Mouse (Mus musculus) adipocyte (in vitro differentiated cells): ENCODE measurements around the gene Mctp1.

ENCODE experiments used
- DNase-seq: peaks from one replicate; pipeline ENCODE4 v3.0.0-alpha.2; 2016; ENCODE audit warnings: low spot score

Gene Mctp1

DNA sequence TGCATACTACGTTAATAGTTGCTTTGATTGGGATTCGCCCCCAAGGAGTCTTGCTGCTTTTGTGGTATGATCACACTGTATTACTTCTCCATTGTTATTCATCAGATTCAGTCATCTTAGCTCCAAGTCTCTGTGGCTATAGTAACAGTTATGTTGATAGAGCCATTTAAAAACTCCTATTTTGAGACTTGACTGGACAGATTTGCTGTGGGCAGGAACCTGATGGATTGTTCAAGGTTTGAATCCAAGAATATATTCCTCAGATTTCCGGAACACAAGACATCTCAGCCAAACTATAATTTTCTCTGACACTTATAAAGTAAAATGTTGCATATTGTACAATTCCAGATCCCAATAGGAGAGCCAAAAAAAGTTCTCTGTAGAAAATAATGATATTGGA lies 443.4 kb downstream of the Mctp1 start:
- no peak for DNase-seq

DNA sequence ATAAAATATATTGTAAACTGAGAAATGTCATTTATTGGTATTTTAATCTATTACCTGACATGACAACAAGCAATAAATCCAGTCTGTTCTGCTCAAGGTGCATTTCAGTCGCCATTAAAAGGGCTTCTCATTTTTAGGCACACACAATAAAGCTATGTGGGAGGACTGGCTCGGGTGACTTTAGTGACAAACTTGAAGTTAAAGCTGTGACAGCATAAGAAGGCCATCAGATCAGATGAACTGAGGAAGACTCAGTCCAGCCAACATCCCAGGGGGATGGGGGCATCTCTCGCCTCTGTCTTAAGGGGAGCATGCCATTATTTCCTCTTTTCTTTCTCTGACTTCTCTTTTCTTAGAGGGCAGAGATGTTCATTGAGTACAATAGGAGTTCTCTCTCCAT lies 453.7 kb downstream of the Mctp1 start:
- no peak for DNase-seq

DNA sequence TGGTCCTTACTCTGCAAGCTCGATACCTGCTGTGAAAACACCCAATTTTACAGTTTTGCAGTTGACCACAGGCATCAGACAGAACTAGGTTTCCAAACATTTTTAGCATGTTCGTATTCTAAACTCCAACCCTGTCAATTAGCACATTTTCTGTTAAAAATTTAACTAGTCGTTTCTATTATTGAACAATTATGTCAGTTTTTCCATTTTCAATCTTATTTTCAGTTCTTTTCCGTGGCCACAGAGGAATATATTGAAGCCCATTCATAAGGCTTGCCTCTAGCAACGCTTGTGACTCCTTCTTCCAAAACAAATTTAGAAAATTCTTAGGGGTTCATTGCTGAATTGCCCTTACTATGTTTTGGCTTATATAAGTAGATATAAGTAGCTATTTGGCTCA lies 456.4 kb downstream of the Mctp1 start:
- no peak for DNase-seq

DNA sequence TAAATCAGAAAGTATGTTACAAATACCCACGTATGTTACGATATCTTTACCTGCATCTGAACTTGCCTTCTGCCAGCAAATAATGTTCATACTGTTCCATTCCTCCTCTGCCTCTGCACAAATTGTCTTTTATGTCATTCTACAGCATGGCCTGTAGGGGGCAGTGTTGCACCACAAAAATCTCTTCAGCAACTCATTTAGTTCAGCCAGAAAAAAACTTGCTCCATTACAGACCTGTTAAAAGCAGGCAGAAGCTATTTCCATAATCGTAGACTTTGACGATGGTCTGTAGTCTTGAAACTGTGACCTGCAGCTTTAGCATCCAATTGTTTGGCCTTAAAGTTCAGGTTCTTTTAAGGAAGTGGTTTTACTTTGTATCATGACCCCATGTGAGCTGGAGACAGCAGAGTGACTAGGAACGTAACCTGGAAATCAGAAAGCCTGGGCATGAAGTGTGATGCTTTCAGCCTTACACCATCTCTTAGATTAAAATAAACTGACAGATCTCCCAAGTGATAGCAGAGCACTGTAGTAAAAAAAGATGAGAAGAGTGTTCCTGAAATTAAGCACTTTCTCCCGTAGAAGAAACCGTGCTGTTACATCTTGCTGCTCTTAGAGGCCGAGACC lies 460.4 kb downstream of the Mctp1 start:
- DNase-seq, result peak; percentile 74

DNA sequence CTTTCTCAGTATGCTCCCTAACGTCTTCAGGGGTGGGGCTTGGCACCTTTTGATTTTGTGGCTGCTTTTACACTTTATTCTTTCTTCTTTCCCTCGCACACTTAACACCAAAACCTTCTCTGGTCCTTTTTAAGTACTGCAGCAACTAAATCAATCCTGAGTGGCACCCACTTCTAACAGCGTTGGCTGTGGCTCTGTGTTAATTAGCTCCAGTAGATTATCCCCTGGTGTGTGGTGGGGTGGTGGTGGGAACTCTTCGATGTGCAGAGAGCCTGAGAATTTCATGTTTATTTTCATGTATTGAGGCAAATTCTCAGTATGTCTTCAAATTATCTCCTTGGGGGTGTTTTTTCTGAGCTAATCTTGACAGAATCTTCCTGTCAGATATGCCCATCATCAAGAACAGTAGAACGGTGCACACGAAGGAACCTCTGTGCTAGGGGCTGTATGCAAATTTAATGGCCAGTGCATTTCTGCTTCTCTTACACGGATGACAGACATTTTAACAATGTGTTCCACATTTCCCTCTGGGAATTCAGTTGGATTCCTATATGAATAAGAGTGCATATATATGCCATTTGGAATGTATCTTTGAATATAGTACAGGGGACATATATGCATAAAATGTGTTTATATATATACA lies 466.2 kb downstream of the Mctp1 start:
- DNase-seq, result no peak

DNA sequence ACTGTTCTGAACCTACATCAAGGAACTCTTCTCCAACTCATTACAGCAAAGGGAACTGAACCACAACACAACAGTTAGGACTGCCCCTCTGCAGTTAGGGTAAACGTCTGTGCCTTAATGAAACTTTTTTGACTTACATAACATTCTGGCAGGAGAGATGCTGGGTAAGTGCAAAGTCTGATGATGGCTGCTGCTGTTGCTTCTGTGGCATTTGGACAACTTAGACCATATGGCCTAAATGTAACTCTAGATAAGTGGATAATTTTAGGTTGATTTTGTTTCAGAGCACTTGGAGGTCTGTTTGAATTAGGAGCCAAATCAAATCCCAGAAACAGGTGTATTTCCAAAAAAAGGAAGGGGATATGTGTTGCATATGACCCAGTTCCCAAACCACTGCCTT lies 470.0 kb downstream of the Mctp1 start:
- no peak for DNase-seq

DNA sequence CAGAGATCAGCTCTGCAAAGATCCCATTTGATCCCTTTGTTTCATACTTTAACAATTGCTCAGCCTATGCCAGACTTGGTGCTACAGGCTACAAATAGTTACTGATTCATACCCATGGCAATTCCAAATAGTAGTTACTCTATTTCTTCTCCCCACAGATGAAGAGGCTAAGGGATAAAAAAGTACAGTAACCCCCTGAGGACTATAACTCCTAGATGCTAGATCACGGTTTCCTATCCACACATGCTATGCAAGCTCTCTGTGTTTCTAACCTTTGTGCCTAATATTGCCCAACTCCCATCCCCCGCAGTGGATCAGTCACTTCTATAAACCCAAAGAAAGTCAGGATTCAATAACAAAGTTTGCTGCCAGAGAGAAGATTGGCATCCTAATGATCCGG lies 470.7 kb downstream of the Mctp1 start:
- DNase-seq, result peak; percentile 7

DNA sequence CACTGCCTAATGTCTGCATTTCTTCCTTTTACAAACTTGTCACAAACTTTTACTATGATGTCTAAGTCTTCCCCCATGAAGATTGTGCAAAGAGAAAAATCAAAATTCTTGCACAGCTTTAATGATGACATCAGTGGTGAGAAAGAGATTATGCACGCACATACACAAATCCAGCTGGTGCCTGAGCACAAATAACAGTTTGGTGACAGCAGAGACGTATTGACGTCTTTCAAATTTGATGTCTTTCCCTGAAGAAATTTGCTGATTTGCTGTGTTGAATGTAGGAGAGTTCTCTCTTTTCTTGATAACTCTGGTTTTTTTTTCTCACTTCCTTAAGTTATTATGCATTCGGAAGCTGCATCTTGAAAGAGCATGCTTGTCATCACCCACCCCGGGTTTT lies 472.7 kb downstream of the Mctp1 start:
- no peak for DNase-seq

DNA sequence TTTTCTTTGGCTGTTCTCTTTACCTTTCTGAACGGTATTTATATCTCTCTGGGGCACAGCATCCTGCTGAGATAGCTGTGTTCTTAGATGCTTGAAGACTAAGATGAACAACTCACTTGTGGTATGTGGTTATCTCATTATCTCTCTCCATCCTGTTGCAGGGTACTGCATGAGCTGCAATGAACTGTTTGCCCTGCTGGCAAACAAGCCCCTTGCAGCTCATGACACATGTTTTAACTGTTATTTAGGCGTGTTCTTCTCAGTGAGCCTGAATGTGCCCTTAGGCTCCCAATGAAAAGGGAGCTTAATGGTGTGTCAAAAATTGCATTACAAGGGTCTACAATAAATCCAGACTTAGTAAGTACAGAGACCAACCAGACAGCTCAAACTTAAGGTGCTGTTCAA lies 473.7 kb downstream of the Mctp1 start:
- DNase-seq, result no peak

DNA sequence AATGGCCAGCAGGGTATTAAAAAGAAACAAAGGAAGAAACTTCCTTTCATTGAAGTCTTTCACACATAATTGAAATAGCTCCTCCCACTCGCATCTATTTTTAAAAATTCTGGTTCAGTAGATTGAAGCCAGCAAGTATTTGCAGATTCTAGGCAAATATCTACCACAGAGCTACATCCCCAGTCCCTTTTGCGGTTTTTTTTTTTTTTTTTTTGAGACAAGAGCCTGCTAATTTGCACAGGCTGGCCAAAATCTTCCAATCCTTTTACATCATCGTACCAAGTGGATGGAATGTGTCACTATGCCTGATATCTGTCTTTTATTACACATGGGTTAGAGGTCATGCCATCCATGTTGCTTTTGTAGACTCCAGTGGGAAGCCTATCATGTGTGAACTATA lies 486.0 kb downstream of the Mctp1 start:
- DNase-seq, result no peak

DNA sequence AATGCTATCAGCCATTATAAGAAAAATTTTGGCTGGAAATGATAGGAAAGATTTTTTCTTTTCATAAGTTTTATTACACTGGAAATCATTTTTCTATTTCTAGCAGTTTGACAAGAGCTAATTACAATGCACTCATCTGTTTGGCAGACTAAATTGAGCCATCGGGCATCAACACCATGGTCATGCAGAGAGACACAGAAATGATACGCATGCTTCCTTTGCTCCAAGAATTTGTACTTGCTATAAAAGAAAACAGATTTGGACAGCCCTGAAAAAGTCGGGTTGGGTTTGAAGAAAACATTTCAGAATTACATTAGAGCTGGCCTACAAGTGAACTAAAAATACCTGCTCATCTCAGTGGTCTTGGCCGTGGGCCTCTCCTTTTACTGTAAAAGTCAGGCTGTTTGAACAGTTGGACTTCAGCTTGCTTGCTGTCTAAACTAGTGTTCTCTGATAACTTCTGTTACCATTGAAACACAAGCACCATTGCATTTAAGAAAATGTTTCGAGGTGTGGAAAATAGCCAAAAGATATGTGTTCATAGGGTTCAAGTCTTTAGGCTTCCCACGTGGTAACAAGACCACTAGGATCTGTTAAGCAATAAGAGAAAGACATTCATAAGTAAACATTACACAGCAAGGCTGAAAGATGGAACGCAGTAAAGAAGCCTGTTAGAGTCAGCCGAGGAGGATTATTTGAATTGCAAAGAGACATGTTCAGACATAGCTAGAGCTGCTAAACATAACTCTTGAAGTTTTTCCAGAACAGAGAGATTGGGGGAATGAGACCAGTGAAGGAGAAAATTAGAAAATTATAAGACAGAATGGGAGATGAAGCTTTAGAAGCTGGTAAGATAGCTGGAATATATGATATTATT lies 493.8 kb downstream of the Mctp1 start:
- no peak for DNase-seq

DNA sequence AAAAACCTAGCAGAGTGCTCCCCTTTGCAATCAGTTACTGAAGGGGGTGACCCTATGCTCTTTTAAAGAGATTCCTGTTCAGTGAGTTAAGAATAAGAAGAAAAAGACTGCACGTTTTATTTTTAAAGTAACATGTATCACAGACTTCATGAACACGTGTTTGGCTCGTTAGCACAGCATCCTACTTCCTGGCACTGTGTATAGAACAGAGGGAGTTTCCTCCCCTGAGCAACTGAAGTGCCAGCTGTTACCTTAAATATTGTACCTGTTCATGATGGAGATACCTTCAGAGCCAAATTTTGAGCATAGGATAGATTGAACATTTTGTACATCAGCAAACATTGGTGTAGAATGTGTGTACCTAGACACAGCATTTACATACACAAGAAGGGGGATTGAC lies 494.7 kb downstream of the Mctp1 start:
- DNase-seq, result no peak

DNA sequence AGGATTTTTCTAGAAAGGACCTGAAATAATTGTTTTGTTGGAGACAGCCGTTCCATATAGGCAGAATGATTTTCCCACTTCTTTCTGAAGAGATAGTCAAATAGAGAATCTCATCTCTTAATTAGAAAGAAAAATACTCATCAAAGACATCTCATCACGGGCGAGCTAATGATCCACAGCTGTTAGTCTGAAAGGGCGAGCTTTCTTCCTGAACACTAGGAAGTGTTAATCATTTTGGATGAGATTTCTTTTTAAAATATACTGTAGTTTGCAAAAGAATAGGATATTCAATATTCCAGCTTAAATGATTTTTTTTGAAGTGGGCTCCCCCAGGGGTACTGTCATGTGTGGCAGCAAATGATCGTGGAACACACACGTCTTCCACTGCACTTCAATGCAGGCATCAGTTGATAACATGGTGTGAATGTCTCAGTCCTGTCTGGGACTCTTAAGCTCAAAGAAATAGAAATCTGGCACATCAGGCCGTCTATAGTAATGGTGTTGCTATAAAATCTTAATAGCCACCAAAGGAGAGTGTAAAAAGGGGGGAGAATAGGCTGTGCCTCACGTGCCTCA lies 500.3 kb downstream of the Mctp1 start:
- no peak for DNase-seq

DNA sequence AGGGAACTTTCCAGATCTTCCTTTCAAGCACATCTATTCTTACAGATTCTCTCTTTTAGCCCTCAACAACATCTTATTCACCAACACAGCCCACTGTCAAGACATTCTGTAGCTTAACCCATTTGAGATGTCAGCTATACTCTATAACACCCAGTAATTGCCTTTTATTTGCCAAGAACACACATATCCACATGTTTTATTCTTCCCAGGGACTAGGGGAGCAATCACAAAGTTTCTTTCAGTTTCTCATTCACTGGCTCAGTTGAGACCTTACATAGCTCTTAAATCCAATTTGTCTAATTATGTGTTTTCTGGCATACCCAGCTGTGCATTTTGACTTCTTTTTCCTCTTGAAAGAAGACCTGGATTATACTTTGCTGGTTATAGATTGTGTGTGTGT lies 508.7 kb downstream of the Mctp1 start:
- DNase-seq, result no peak

DNA sequence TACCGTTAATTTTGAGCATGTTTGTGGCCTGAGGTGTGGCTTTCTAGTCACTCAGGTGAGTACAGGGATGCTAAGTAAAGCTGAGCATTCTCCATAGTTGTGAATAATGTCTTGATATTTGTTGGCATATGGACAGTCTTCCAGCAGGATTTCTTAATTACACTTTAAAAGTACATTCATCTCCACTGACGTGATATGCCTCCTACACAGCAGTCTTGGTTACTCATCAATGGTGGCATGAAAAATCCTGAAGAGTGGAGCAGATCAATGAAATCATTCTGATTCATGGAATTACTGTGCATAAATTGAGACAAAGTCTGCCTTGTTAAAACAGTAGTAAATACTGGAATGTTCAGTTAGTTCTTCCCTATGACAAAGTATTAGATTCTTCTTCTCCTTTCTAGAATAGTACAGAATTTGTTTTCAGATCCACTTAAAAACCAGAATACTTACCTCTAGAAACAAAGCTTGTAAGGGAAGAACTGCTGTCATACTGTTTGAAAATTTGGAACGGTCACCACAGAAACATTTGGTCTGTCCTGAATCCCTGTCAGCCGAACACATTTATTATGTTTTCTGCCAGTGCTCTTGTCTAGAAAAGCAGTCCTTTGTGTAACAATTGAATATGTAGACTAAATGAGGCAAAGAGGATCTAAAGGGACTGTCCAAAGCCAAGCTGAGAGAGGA lies 511.6 kb downstream of the Mctp1 start:
- no peak for DNase-seq

DNA sequence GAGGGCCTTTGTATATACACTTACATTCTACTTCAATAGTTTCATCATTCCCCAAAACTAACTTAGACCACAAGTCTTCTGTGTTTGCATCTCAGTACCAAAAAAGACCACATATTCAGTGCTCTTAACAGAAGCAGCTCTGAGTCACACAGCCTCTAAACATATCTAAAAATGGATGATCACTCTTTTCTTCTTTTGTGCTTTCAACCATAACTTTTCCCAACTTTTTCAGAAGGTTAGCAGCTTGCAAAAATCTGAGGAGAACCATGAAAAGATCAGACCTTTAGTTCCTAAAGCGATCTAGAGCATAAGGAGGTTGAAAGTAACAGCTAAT lies 512.1 kb downstream of the Mctp1 start:
- no peak for DNase-seq

DNA sequence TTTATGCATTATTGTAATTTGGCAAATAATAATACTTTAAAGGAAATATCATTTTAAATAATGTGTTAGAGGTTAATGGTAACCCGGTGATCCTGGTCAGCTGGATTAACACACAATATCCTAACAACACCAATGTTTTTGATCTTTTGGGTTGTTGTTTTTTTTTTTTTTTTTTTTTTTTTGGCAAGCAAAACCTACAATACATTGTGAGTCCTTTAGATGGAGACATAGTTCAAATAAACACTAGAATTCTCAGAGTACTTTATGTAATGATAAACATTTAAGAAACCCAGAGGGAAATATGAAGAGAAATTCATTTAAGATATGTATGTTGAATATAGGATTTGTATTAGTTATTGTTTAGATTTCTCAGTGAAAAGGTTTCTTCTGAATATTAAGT lies 534.0 kb downstream of the Mctp1 start:
- DNase-seq, result peak; percentile 6

DNA sequence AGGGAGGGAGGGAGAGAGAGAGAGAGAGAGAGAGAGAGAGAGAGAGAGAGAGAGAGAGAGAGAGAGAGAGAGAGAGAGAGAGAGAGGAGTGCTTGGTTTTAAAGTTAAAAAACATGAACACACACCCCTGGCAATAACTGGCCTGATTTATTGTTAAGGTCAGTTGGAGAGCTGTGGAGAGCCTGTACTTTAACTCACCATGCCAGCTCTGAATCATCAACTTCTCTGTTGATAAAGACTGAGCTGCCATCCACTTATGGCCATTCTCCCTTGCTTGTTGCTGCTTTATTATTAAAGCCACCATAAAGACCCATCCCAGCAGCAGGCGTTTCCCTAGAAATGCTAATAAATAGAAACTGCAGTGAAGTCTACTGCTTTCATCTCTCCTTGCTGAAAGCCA lies 542.5 kb downstream of the Mctp1 start:
- DNase-seq, result no peak

DNA sequence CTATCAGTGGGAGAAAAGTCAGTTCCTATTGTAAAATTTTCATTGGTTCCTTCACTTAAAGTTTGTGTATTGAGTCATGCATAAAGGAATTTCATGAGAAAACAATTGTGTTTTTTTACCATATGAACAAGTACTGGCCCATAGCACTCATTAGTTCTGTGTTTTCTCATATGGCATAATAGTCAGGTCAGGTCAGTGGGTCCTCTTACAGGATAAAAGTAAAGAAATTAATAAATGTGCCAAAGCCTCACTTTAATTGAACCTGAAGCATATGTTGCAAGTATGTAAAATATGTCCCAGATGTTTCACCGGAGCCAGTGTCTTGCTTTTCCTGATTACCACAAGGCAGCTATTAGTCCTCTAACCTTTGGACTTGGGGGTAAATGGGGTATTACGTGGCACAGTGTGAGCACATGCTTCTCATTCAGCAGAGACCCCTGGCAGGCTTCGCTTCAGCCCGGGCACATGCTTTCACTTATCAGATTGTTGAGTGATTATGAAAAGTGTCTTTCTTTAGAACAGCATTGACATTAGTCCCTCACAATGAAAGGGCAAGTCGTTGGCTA lies 543.6 kb downstream of the Mctp1 start:
- DNase-seq, result no peak

DNA sequence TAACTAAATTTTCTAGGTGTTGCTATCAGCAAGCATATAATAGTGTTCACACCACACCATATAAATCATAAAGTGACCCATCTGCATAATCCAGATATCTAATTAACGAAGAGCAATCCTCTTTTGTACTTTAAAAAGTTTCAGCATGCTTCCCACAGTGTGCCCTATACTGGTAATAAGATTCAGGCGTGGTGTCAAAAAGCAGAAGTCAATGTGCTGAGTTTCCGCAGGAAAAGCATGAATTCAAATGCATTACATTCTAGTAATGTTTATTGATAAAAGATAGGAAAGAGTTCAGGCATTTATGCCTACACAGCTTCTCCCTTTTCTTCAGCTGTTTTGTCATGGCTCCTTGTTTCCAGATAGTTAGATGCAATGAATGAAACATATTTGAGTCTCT lies 544.8 kb downstream of the Mctp1 start:
- no peak for DNase-seq

DNA sequence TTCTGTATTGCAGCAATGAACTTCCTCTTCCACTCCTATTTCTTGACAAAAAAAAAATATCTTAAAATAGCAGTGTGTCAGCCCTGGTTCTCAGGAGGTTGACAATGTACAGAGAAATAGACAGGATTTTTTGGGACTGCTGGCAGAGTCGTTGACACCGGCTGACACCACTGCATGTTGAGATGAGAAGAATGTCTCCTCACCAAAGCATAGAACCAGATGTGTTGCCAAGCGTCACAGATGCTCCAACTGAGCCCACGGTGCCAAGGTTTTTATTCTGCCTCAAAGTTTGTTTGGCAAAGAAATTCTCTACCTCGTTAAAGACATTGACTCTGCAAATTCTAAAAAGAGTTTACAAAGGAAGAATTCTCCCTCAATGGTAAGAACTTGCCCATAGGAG lies 548.6 kb downstream of the Mctp1 start:
- no peak for DNase-seq

DNA sequence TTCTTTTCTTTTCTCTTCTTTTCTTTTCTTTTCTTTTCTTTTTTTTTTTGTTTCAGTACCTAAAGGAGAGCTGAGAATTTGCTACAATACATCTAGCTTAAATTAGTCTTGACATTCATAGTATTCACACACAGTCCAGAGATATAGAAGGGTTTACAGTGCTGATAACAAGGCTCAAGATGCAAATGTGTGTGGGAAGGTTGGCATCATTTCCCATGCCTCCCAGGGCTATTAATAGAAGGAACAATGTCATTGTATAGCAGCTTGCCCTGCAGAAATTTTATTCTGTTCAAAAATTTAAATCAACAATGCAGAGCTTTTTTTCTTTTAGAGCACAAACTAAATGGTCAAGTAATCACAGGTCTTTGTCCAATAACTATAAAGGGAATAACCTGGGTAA lies 564.9 kb downstream of the Mctp1 start:
- DNase-seq, result no peak
